Mouse (Mus musculus): Measurements from ENCODE around the gene Arhgap15. TPM values are rescaled to one million over a fixed set of nuclear protein-coding genes. Genes with fewer than 3 reads are reported as not detected.

Gene Arhgap15
- polyA plus RNA-seq, 1 experiment from 2014 or later: 1.1 TPM

- no peak overlapping the region for H3K9ac ChIP-seq
- ATAC-seq (ENCODE audit: low FRiP score, low read depth): no peak
- H3K4me2 ChIP-seq (replicated peaks): no peak overlapping the region
- WGBS: 74% methylated on average over 3 of the region's 3 CpGs
- H3K4me3 ChIP-seq: no peak overlapping the region
- no peaks in the 10 kb centered on the region for H3K9me3 ChIP-seq
- no peaks in the 10 kb centered on the region for H3K27me3 ChIP-seq
- no peaks in the 10 kb centered on the region for H3K36me3 ChIP-seq
- H3K4me1 ChIP-seq: no peaks in the 10 kb centered on the region
- H3K27ac ChIP-seq: no peak overlapping the region
Observed at GRCm38 (mm10) chr2:43749321-43749720, 697 bp downstream of the Arhgap15 start.

GRCm38 (mm10) chr2:43755899-43756298 is 7.3 kb downstream of the Arhgap15 start:
- Histone ChIP-seq H3K9ac (no peak overlapping the region), H3K27me3 (no peaks in the 10 kb centered on the region; the same call in 1 of the 2 replicates), H3K4me2 (replicated peaks) (no peak overlapping the region), H3K27ac (no peak overlapping the region), H3K4me1 (no peaks in the 10 kb centered on the region), H3K4me3 (no peak overlapping the region), H3K9me3 (no peaks in the 10 kb centered on the region), H3K36me3 (no peaks in the 10 kb centered on the region)
- 90% methylated on average over 3 of the region's 3 CpGs for WGBS
- ATAC-seq (ENCODE audit: low FRiP score, low read depth): no peak

GRCm38 (mm10) chr2:43756626-43757025 is 8.0 kb downstream of the Arhgap15 start:
- 69% methylated on average over 2 of the region's 2 CpGs for WGBS
- H3K27me3 ChIP-seq: no peaks in the 10 kb centered on the region; the same call in 1 of the 2 replicates

GRCm38 (mm10) chr2:43761735-43762134 is 13.1 kb downstream of the Arhgap15 start:
- H3K9me3 ChIP-seq: no peaks in the 10 kb centered on the region
- no peak overlapping the region for H3K4me2 ChIP-seq (replicated peaks)
- no peak overlapping the region for H3K4me3 ChIP-seq
- 88% methylated on average over 3 of the region's 3 CpGs for WGBS
- no peak overlapping the region for H3K9ac ChIP-seq
- H3K27me3 ChIP-seq: no peaks in the 10 kb centered on the region
- ATAC-seq (ENCODE audit: low FRiP score, low read depth): no peak
- no peak overlapping the region for H3K27ac ChIP-seq
- H3K36me3 ChIP-seq: no peaks in the 10 kb centered on the region
- H3K4me1 ChIP-seq: no peaks in the 10 kb centered on the region

More at GRCm38 (mm10) chr2:43756626-43757025, 8.0 kb downstream of the Arhgap15 start:
- H3K9ac ChIP-seq: no peak overlapping the region
- H3K4me2 ChIP-seq (replicated peaks): no peak overlapping the region
- no peaks in the 10 kb centered on the region for H3K36me3 ChIP-seq
- H3K9me3 ChIP-seq: no peaks in the 10 kb centered on the region
- no peak overlapping the region for H3K27ac ChIP-seq
- no peak for ATAC-seq (ENCODE audit: low FRiP score, low read depth)
- no peak overlapping the region for H3K4me3 ChIP-seq
- H3K4me1 ChIP-seq: no peaks in the 10 kb centered on the region

- no peaks in the 10 kb centered on the region for H3K27me3 ChIP-seq
- H3K9ac ChIP-seq: no peak overlapping the region
- no peaks in the 10 kb centered on the region for H3K36me3 ChIP-seq
- no peak overlapping the region for H3K27ac ChIP-seq
- WGBS: 76% methylated on average over 5 of the region's 5 CpGs
- no peak overlapping the region for H3K4me3 ChIP-seq
- H3K9me3 ChIP-seq: no peaks in the 10 kb centered on the region
- H3K4me1 ChIP-seq: no peaks in the 10 kb centered on the region
- no peak overlapping the region for H3K4me2 ChIP-seq (replicated peaks)
- ATAC-seq (ENCODE audit: low FRiP score, low read depth): no peak
Observed at GRCm38 (mm10) chr2:43763279-43763678, 14.7 kb downstream of the Arhgap15 start.

- no peaks in the 10 kb centered on the region for H3K9me3 ChIP-seq
- no peak overlapping the region for H3K4me3 ChIP-seq
- no peaks in the 10 kb centered on the region for H3K4me1 ChIP-seq
- no peak for ATAC-seq (ENCODE audit: low FRiP score, low read depth)
- no peak overlapping the region for H3K9ac ChIP-seq
- H3K27ac ChIP-seq: no peak overlapping the region
- 53% methylated on average over 1 of the region's 1 CpGs for WGBS
- no peaks in the 10 kb centered on the region for H3K36me3 ChIP-seq
- H3K4me2 ChIP-seq (replicated peaks): no peak overlapping the region
- no peaks in the 10 kb centered on the region for H3K27me3 ChIP-seq
Observed at GRCm38 (mm10) chr2:43764456-43764855, 15.8 kb downstream of the Arhgap15 start.

GRCm38 (mm10) chr2:43766200-43766599 is 17.6 kb downstream of the Arhgap15 start:
- Histone ChIP-seq H3K4me1 (no peaks in the 10 kb centered on the region), H3K4me3 (no peak overlapping the region), H3K4me2 (replicated peaks) (no peak overlapping the region), H3K9ac (no peak overlapping the region), H3K9me3 (no peaks in the 10 kb centered on the region), H3K27ac (no peak overlapping the region), H3K36me3 (no peaks in the 10 kb centered on the region), H3K27me3 (no peaks in the 10 kb centered on the region)
- WGBS: 86% methylated on average over 3 of the region's 3 CpGs
- ATAC-seq (ENCODE audit: low FRiP score, low read depth): no peak

- ATAC-seq (ENCODE audit: low FRiP score, low read depth): no peak
- no peak overlapping the region for H3K27ac ChIP-seq
- 97% methylated on average over 2 of the region's 2 CpGs for WGBS
- H3K36me3 ChIP-seq: no peaks in the 10 kb centered on the region
- H3K9me3 ChIP-seq: no peaks in the 10 kb centered on the region
- H3K4me2 ChIP-seq (replicated peaks): no peak overlapping the region
- H3K4me3 ChIP-seq: no peak overlapping the region
- H3K4me1 ChIP-seq: no peaks in the 10 kb centered on the region
- H3K9ac ChIP-seq: no peak overlapping the region
- no peaks in the 10 kb centered on the region for H3K27me3 ChIP-seq
Observed at GRCm38 (mm10) chr2:43769850-43770570, 21.4 kb downstream of the Arhgap15 start.

- no peak overlapping the region for H3K9ac ChIP-seq
- H3K9me3 ChIP-seq: no peaks in the 10 kb centered on the region
- no peak overlapping the region for H3K27ac ChIP-seq
- no peak overlapping the region for H3K4me2 ChIP-seq (replicated peaks)
- H3K4me1 ChIP-seq: no peaks in the 10 kb centered on the region
- H3K36me3 ChIP-seq: no peaks in the 10 kb centered on the region
- H3K27me3 ChIP-seq: no peaks in the 10 kb centered on the region
- WGBS: 63% methylated on average over 5 of the region's 5 CpGs
- ATAC-seq (ENCODE audit: low FRiP score, low read depth): no peak
- H3K4me3 ChIP-seq: no peak overlapping the region
Observed at GRCm38 (mm10) chr2:43772640-43773039, 24.0 kb downstream of the Arhgap15 start.

GRCm38 (mm10) chr2:43782157-43782556 is 33.5 kb downstream of the Arhgap15 start:
- H3K27ac ChIP-seq: no peak overlapping the region
- 23% methylated on average over 3 of the region's 3 CpGs for WGBS
- peaks cover 26% of the 10 kb centered on the region for H3K27me3 ChIP-seq
- no peaks in the 10 kb centered on the region for H3K9me3 ChIP-seq
- no peak for ATAC-seq (ENCODE audit: low FRiP score, low read depth)
- H3K4me2 ChIP-seq (replicated peaks): no peak overlapping the region
- H3K36me3 ChIP-seq: no peaks in the 10 kb centered on the region
- no peak overlapping the region for H3K9ac ChIP-seq
- H3K4me1 ChIP-seq: no peaks in the 10 kb centered on the region
- no peak overlapping the region for H3K4me3 ChIP-seq

- Histone ChIP-seq H3K27ac (no peak overlapping the region), H3K27me3 (peaks cover 35% of the 10 kb centered on the region), H3K9me3 (no peaks in the 10 kb centered on the region), H3K36me3 (no peaks in the 10 kb centered on the region), H3K9ac (no peak overlapping the region), H3K4me1 (0 out of 2 replicates have a peak, but pooled peaks cover 7% of the 10 kb centered on the region), H3K4me2 (replicated peaks) (no peak overlapping the region), H3K4me3 (no peak overlapping the region)
- ATAC-seq (ENCODE audit: low FRiP score, low read depth): no peak
- 64% methylated on average over 7 of the region's 7 CpGs for WGBS
Observed at GRCm38 (mm10) chr2:43783759-43784735, 35.4 kb downstream of the Arhgap15 start.

- Histone ChIP-seq H3K36me3 (no peaks in the 10 kb centered on the region), H3K4me3 (no peak overlapping the region), H3K9ac (no peak overlapping the region), H3K4me1 (0 out of 2 replicates have a peak, but pooled peaks cover 7% of the 10 kb centered on the region), H3K27ac (no peak overlapping the region), H3K4me2 (replicated peaks) (no peak overlapping the region), H3K9me3 (no peaks in the 10 kb centered on the region), H3K27me3 (peaks cover 46% of the 10 kb centered on the region)
- WGBS: 18% methylated on average over 3 of the region's 3 CpGs
- ATAC-seq (ENCODE audit: low FRiP score, low read depth): no peak
Observed at GRCm38 (mm10) chr2:43786101-43786500, 37.5 kb downstream of the Arhgap15 start.
